Mouse (Mus musculus) bone marrow, adult 2 months (tissue): ENCODE data around the gene Unk.

Experiments used
- CTCF ChIP-seq: fragments of 200-500 bp; IDR thresholded peaks from 2 replicates; pipeline ENCODE4 v1.5.1; 2011; ENCODE audit warnings: low read length, control low read depth; ENCODE audit not compliant: control insufficient read depth, insufficient read depth
- POLR2A ChIP-seq: fragments of 200-500 bp; IDR thresholded peaks from 2 replicates; pipeline ENCODE4 v1.6.1; 2011; ENCODE audit warnings: low read depth, mild to moderate bottlenecking, control low read depth, low read length, borderline replicate concordance; ENCODE audit not compliant: control insufficient read depth

DNA sequence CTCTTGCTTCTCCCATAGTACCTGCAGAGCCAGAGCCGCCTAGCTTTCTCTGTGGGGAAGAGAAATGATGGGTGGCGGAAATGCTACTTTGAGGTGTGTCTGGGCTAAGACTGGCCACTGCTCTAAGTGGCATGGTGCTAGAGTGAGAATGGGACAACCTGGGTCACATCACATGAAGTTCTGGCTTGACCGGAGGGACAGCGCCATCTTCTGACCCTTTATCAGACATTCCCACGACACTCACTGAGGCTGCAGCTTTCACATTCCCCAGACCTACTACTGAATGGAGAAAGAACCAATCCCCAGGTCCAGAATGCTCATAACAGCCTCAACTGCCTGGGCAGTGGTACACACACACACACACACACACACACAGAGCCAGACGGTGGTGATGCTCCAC lies 12.0 kb upstream of the Unk start:
- TF ChIP-seq CTCF (peak; percentile 82), POLR2A (no peak)
